ENCODE assay signal across 9 mouse cellular contexts in genomic region chrX:136321692-136322091, GRCm38 (mm10). TPM values are rescaled to one million over a fixed set of nuclear protein-coding genes. Genes with fewer than 3 reads are reported as not detected.
DNase-seq lines count a peak whose midpoint lies in the region; ATAC-seq and TF ChIP-seq lines count a peak whose summit lies in the region.
"Had no signal": no experiment of that assay in that cellular context is flagged by ENCODE, and none has a peak within 500 bp of the region (broad histone marks: within the 10 kb centered on the region; RNA-seq: fewer than 3 reads in every experiment).

No protein-coding gene starts in this region.

- H3K36me3 ChIP-seq in forebrain, embryonic 14.5 days (ENCODE audit: control insufficient read depth, insufficient read depth, low read length), result no peaks in the 10 kb centered on the region
- no peaks in the 10 kb centered on the region for H3K36me3 ChIP-seq in forebrain, embryonic 16.5 days (ENCODE audit: control insufficient read depth, insufficient read depth)
- H3K36me3 ChIP-seq: G1E had no signal

- 12% methylated on average over 3 of the region's 3 CpGs for WGBS in forebrain, embryonic 14.5 days
- 6% methylated on average over 3 of the region's 3 CpGs for WGBS in forebrain, embryonic 16.5 days
- WGBS in lung, adult 2 months, result 6% methylated on average over 3 of the region's 3 CpGs

- H3K4me1 ChIP-seq in forebrain, embryonic 14.5 days (ENCODE audit: control insufficient read depth, insufficient read depth, low read length), result no peaks in the 10 kb centered on the region
- H3K4me1 ChIP-seq in forebrain, embryonic 16.5 days (replicated peaks; ENCODE audit: control insufficient read depth, insufficient read depth, low read length), result no peaks in the 10 kb centered on the region
- H3K4me1 ChIP-seq in lung, adult 2 months (ENCODE audit: control insufficient read depth, insufficient read depth, low read length), result no peaks in the 10 kb centered on the region

- H3K27ac ChIP-seq in forebrain, embryonic 14.5 days (ENCODE audit: low read depth, low read length), result no peak overlapping the region
- no peak overlapping the region for H3K27ac ChIP-seq in forebrain, embryonic 16.5 days (ENCODE audit: low read length)

- H3K9ac ChIP-seq in forebrain, embryonic 14.5 days (ENCODE audit: low read length), result no peak overlapping the region
- no peak overlapping the region for H3K9ac ChIP-seq in forebrain, embryonic 16.5 days (replicated peaks; ENCODE audit: low read depth, low read length)

- peak; percentile 80 for DNase-seq in forebrain, embryonic 14.5 days (ENCODE audit: low spot score)
- DNase-seq in A20 (ENCODE audit: low read depth, low spot score), result peak; percentile 36
- peak; percentile 35 to 36 for DNase-seq in adrenal gland, postnatal 36 days
- peak; percentile 50 for DNase-seq in layer of hippocampus, adult 11-12 months (ENCODE audit: low spot score)
- peak; percentile 20 for DNase-seq in lung, adult 2 months
- DNase-seq in right cerebral cortex, postnatal 36 days (ENCODE audit: low spot score in 2 of 2), result peak; percentile 7 to 20

- TF ChIP-seq POLR2A in lung, adult 2 months (IDR thresholded peaks at IDR 0.05; ENCODE audit: borderline replicate concordance, extremely low read depth, low read depth, low read length), result no peak

- H3K9me3 ChIP-seq in forebrain, embryonic 14.5 days (replicated peaks; ENCODE audit: control insufficient read depth, low read length), result no peaks in the 10 kb centered on the region
- no peaks in the 10 kb centered on the region for H3K9me3 ChIP-seq in forebrain, embryonic 16.5 days (ENCODE audit: control insufficient read depth, low read length)
- H3K9me3 ChIP-seq: G1E had no signal

- no peaks in the 10 kb centered on the region for H3K27me3 ChIP-seq in forebrain, embryonic 14.5 days (replicated peaks; ENCODE audit: control insufficient read depth, insufficient read depth, low read length)
- H3K27me3 ChIP-seq in forebrain, embryonic 16.5 days (replicated peaks; ENCODE audit: control insufficient read depth, insufficient read depth, low read length), result no peaks in the 10 kb centered on the region

- no peak overlapping the region for H3K4me2 ChIP-seq in forebrain, embryonic 14.5 days (ENCODE audit: low read length)
- no peak overlapping the region for H3K4me2 ChIP-seq in forebrain, embryonic 16.5 days (ENCODE audit: low read length)

- no peak for ATAC-seq in forebrain, embryonic 14.5 days
- no peak for ATAC-seq in forebrain, embryonic 16.5 days
- ATAC-seq in erythroblast, adult 5-6 weeks (replicated peaks; ENCODE audit: low FRiP score, poor library complexity, severe bottlenecking), result peak; percentile 62; the same call in 1 of the 2 replicates

- TF ChIP-seq CTCF in lung, adult 2 months (IDR thresholded peaks at IDR 0.05; ENCODE audit: insufficient read depth, low read length), result peak; percentile 10; the same call in 1 of the 2 replicates

- no peak overlapping the region for H3K4me3 ChIP-seq in forebrain, embryonic 14.5 days (ENCODE audit: low read depth, low read length)
- H3K4me3 ChIP-seq in forebrain, embryonic 16.5 days (replicated peaks; ENCODE audit: low read length), result no peak overlapping the region
- no peak overlapping the region for H3K4me3 ChIP-seq in lung, adult 2 months (replicated peaks; ENCODE audit: extremely low read depth, low read depth, low read length)

RNA-seq across cellular contexts. Expression of gene Bex3, which starts 51.6 kb away (rescaled TPM):
- 693 and 746 TPM in 2 replicates for polyA plus RNA-seq in forebrain, embryonic 14.5 days (2014; fragmentation: Nextera tagmentation; extraction: Ambion mirVana)
- 522 and 568 TPM in 2 replicates for polyA plus RNA-seq in forebrain, embryonic 16.5 days (2015; fragmentation: Nextera tagmentation; extraction: Ambion mirVana)
- total RNA-seq in adrenal gland, postnatal 36 days (2021), result 100 to 1,000 TPM; 126 to 285 TPM
- 25.1 and 47.8 TPM in 2 replicates for total RNA-seq in erythroblast, adult 5-6 weeks (2015; ENCODE audit: low replicate concordance)
- total RNA-seq in erythroblast, adult 5-6 weeks (2017; ENCODE audit: low replicate concordance), result 16.9 and 24.5 TPM in 2 replicates
- polyA plus RNA-seq in lung, adult 2 months (2012; rRNA removed), result 37.3 and 54.9 TPM in 2 replicates

Comparison
In these comparisons a context has a peak if more than half of its experiments do, and no peak if none do; other contexts are left out.
1. DNase-seq: peak in every context shown above with its lines; median percentile 80 in forebrain, embryonic 14.5 days; 50 in layer of hippocampus, adult 11-12 months; 36 in A20; 36 in adrenal gland, postnatal 36 days; 20 in lung, adult 2 months; 14 in right cerebral cortex, postnatal 36 days.